Mouse (Mus musculus): Measurements from ENCODE around the gene Mnt.

DNA sequence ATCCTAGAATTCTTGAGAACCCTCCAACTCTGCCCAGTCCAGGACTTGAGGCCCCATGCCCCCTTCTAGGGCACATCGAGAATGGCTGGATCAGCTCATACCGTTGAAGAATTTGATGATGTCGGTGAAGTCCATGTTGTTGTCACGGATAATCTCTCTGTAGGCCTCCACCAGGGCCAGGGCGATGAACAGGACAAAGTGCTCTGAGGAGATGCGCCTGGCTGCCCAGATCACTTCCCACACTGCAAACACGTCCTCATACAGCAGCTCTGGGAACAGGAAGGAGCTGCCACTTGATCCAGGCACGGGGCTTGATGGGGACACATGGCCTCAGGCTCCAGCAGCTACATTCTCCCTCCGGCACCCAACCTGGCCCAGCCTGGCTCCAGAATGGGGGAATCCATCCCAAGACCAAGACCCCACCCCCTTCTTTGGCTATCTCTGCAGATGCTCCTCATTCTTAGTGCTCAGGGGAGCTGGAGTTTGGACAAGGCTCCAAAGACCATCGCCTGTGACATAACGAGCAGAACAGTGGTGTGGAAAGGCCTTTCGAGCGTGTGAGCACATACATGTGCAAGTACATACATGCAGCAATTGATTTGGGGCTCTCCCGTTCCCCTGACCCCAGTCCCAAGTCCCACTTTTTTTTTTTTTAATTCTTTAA lies 20.4 kb downstream of the Mnt start:
- TF ChIP-seq CTCF (IDR thresholded peaks at IDR 0.05; ENCODE audit: borderline replicate concordance, control insufficient read depth, extremely low read depth, insufficient read depth, low read length, poor library complexity) (no peak), POLR2A (IDR thresholded peaks at IDR 0.05; ENCODE audit: control insufficient read depth, extremely low read depth, insufficient read depth, low read length, poor library complexity) (no peak)
